Mouse (Mus musculus) cortical plate, adult 2 months (tissue): ENCODE data around the gene Pip5k1c.

Source experiments
- CTCF ChIP-seq: fragments of 200-500 bp; IDR thresholded peaks from 2 replicates; pipeline ENCODE4 v1.5.1; 2011; ENCODE audit warnings: mild to moderate bottlenecking, control low read depth, low read length; ENCODE audit not compliant: insufficient read depth; ENCODE audit errors: extremely low read depth
- POLR2A ChIP-seq: fragments of 200-500 bp; IDR thresholded peaks from 2 replicates; pipeline ENCODE4 v1.6.1; 2011; ENCODE audit warnings: mild to moderate bottlenecking, low read length, control low read depth; ENCODE audit not compliant: insufficient read depth; ENCODE audit errors: extremely low read depth

GRCm38 (mm10) chr10:81319741-81320549 lies 27.2 kb downstream of the Pip5k1c start:
- TF ChIP-seq POLR2A = 0 out of 2 replicates have a peak, but pooled peaks have one; percentile 3
- no peak for TF ChIP-seq CTCF
